Mouse (Mus musculus): ENCODE measurements around the gene Castor2.

The Castor2 gene

DNA sequence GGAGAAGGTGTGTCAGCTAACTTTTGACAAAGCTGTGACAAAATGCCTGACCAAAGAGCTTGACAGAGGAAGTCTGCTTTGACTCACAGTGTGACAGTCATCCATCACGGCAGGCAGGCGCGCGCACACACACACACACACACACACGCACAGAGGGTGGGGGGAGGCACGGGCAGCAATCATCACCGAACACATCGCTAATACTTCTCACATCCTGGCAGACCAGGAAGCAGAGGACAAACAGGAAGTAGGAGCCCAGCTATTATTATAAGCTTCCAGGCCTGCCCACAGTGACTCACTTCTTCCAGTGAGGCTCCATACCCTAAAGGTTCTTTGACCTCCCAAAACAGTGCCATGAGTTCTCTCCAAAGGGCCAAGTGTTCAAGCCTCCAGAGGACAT lies 6.3 kb downstream of the Castor2 start:
- DNase-seq = no peak

DNA sequence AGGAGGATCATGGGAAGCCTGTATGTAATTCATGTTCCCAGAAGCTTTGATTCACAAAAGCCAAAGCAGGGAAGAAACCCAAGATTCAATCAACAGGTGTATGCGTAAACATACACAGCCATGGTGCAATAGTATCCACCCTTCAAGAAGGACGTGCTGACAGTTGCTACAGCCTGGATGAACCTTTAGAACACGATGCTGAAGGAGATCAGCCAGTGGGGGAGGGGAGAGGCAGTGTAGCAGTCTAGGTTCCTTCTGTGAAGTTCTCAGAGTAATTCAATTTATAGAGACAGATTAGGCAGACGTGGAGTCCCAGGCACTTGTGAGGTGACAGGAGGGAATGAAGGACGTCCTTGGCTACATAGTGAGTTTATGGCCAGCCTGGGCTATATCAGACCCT lies 15.5 kb downstream of the Castor2 start:
- no peak for DNase-seq

DNA sequence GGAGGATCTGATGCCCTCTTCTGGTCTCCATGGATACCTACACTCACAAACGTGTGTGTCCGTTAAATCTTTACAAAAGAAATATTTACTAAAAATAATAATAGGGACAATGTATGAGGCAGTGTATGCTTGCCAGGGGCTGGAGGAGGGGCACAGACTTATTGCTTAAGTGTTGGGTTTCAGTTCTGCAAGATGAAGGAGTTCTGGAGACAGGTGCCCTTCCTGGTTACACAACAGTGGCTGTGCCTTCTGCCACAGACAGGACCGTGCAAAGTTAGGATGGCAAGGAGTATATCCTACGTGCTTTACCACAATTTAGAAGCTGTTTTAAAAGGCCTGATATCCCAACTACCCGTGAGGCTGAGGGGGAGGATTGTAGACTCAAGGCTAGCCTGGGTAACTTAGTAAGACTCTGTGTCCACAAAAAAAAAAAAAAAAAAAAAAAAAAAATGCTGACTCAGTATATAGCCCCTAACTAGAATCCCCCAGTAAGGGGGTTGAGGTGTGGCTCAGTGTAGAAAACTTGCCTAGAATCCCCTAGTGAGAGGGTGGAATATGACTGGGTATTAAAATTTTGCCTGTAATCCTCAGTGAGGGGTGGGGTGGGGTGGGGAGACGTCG lies 16.2 kb downstream of the Castor2 start:
- no peak for DNase-seq

DNA sequence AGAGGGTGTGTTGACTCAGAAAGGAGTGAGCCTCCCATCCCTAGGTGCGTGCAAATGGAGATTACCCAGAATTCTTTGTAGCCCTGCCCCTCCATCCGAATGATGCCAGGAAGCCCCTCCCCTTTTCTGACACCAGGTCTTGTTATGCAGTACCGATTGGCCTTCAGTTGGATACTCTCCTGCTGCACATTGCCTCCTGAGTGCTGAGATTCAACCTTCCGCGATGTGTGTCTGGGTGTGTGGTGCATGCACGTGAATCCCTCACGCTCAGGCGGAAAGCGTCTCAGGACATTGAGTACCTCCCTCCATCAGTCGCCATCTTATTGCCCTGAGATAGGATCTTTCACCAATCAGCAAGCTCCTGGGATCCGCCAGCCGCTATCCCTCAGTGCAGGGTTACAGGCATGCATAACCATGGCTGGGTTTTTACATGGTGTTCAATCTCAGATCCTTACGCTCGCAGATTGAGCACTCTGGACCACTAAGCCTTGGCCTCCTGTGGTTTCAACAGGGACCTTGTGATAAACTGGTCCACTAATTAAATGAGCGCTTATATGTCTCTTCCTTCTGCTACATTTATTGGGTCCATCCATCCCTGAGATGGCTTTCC lies 19.4 kb downstream of the Castor2 start:
- DNase-seq = no peak

DNA sequence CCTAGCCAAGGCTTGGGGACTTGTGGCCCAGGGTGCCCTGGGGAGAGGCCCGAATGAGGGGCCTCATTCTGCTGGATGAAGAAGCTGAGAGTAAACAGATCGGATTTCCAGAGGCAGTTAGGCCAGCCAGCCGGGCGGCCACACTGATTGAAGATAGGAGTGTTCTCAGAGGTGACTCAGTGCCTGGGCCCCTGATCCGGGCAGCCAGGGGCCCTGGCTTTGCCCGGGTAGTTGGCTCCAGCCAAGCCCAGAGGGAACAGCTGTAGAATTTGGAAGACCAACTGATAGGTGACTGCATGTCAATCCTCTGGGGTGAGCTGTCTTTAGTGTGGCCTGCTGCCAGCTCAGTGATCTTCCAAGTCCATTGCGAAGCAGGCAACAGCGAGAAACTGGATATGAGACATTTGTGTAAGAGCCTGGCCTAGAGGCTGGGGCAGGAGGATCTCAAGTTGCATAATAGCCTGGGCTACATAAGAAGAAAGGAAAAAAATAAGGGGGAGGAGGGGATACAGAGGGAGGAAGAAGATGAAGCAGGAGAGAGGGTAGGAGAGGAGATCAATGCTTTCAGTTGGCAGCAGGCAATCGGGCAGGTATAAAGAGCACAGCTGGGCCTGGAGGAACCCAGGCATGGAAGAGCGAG lies 20.1 kb downstream of the Castor2 start:
- DNase-seq = peak; percentile 94

DNA sequence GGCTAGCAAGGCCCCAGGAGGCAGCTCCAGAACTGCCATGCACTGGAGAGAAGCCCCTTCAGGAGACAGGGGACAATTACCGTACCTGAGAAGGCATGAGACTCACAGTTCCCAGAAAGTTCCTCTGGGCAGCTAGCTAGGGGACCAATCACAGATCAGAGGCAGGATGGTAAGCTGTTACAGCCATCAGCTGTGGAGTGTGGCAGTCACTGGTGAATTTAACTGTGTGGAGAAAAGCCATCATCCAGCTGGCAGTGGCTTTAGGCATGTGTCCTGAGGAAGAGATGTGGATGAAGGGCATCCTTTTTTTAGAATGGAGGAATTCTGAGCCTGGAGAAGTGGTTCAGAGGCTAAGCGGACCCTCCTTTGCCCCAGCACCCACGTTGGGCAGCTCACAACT lies 20.6 kb downstream of the Castor2 start:
- DNase-seq = peak; percentile 96

DNA sequence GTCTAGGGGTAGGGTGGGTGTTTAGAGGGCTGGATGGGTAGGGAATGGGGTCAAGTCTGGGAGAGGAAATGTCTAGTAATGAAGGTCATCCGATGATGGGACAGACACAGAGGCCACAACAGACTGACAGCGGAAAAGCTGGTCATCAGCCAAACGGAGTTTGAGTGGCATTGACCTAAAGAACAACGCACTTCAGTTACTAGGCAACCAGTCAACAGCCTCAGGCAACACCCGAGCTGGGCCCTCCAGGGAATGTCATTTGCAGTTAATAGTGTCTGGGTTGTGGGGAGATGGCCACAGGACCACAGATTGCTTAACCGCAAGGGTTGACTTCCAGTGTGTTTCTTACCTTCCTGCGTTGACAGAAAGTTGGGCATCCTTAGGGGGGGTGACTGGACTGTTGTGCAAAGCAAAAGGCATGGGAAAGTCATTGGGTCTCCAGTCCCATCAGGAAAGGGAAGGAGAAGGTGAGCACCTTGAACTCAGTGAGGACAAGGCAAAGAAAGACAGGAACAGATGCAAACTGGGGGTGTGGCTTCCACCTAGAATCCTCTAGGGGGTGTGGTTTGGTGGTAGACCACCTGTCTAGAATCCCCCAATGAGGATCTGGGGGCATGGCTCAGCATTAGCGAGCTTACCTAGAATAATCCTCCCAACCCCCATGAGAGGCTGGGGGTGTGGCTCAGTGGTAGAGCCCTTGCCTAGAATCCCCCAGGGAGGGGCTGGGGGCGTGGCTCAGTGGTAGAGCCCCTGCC lies 21.8 kb downstream of the Castor2 start:
- peak; percentile 95 for DNase-seq

DNA sequence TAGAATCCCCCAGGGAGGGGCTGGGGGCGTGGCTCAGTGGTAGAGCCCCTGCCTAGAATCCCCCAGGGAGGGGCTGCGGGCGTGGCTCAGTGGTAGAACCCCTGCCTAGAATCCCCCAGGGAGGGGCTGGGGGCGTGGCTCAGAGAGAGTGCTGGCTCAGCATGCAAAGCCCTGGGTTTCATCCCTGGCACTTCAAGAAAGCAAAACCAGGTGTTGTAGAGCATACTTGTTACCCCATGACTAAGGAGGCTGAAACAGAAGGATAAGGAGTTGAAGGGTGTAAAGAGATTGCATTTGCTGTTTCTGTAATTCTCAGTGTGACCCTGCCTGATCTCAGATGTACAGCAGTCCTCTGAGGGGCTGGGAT lies 22.4 kb downstream of the Castor2 start:
- no peak for DNase-seq

DNA sequence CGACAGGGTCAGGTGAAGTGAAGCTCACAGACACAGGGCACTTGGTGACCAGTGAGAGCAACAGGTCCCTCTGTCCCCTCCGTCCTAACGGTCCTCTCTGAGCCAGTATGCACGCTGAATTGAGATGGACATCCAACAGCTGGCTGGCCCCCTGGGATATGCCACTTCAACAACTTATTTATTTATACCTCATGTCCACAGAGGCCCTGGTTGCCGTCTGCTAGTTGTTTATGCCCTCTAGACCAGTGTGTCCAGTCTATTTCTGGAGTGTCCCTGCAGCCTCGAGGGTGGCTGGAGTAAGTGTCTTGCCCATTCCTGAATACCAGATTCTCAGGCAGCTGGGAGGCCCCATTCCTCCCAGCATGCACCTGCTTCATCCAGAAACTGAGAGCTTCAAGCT lies 24.3 kb downstream of the Castor2 start:
- DNase-seq = peak; percentile 97

DNA sequence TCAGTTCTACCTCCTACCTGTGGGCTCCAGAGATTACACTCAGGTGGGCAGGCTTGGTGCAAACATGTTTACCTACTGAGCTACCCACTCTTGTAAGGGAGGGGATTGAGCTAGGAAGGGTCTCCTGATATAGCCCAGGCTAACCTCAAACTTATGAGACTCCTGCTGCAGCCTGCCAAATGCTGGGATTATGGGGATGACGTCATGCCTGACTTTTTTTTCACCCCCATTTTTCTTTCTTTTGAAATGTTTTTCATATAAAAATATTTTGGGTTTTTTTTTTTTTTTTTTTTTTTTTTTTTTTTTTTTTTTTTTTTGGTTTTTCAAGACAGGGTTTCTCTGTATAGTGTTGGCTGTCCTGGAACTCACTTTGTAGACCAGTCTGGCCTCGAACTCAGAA lies 26.7 kb downstream of the Castor2 start:
- no peak for DNase-seq

DNA sequence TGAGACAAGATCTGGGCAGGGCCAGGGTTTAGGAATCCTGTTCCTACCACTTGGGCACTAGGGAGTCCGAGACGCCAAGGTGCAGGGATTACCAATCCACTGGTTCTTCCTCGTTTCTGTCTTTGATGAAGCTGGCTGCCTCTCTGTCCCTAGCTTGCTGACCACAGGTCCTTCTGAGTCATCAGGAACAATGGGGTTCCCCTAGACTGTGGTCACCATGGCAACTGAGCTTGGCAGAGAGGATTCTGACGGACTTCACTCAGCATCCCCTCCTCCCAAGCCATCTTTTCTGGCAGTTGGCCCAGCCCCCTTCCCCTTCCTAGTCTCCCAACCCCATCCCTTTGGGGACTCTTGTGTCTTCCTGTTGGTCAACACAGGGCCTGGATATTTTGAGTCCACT lies 32.1 kb downstream of the Castor2 start:
- DNase-seq = no peak

DNA sequence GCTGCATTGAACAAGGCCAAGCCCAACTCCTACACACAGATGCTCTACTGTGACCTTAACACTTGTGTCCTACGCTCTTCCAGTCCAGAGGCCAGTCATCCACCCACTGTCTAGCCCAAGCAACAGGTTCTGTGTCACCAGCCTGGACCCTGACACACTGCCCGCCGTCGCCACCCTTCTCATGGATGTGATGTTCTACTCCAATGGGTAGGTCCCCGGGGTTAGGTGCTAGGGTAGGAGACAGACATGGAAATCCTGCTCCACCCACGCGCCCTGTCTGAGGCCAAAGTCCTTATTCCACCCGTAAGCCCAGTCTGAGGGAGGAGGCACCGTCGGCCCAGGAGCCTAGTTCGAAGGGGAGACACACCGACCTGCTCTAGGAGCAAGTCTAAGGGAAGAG lies 36.5 kb downstream of the Castor2 start:
- no peak for DNase-seq

DNA sequence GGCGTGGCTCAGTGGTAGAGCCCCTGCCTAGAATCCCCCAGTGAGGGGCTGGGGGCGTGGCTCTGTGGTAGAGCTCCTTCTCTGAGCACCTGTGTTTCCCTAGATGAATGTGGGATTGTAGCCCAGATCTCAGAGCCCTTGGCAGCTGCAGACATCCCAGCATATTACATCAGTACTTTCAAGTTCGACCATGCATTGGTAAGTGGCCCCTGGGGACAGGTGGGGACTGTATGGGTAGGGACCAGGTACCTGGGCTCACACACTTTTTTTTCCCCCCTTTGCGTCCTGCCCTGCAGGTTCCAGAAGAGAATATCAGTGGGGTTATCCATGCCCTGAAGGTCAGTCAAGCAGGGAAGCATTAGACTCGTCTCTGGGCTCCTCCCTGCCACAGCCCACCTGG lies 38.4 kb downstream of the Castor2 start:
- DNase-seq = no peak

DNA sequence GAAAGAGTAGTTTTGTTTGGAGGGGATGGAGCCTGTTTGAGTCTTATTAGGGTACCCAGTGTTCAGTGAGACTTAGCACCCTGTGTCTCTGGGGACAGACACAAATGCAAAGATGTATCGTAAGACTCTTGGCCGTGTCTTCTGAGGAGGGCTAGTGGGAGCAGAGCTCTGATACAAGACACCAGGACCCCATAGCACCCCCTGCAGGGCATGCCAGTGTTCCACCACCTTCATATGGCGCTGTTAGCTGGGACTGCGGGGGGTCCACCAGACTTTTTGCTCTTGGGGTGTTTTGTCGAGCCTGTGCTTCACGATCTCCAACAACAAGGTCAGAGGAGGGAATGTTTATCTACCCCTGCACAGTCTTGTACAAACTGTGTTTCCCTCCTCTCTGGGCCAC lies 39.9 kb downstream of the Castor2 start:
- no peak for DNase-seq

DNA sequence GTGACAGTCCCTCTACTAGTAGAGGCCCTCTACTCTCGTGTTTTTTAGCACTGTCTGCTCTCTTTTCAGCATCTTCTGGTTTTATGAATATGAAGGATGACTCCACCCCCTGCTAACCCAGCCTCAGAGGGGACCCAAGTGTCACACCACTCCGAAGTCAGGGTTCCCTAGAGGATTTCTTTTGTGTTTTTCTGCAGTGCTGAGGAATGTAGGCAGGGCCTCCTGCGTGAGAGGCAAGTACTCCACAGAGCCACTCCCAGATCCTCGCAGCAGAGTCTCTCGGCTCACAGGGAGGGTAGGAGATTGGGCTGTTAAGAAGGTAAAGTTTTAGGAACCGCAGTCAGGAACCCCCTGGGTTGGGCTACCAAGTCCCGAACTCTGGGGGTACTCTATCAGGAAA lies 41.7 kb downstream of the Castor2 start:
- DNase-seq = no peak

DNA sequence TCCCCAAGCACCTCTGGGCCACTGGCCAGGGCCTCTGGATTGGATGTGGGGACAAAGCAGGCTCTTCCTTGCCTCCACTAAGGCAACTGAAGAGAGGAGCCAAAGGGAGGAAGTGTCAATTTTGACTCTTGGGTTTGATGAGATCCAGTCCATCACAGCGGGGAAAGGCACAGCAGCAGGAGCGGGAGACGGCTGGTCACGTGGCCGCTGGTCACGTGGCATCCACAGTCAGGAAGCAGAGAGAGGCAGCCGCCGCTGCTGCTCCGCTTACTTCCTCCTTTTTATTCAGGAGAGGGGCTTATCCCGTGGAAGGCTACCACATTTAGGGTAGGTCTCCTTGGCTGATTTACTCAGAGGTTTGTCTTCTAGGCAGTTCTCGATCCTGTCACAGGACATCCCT lies 42.9 kb downstream of the Castor2 start:
- no peak for DNase-seq

DNA sequence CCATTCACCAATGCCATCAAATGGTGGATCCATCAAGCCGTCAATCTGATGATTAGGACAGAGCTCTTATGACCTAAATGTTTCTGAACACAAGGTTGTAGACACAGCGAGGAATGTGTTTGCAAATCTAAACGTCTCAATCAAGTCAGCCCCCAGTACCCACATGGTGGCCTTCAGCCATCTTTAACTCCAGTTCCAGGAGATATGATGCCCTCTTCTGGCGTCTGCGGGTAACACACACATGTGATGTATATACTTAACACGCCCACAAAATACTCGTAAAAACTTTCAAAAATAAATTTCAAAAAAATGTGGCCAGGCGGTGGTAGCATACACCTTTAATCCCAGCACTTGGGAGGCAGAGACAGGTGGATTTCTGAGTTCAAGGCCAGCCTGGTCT lies 45.5 kb downstream of the Castor2 start:
- no peak for DNase-seq

DNA sequence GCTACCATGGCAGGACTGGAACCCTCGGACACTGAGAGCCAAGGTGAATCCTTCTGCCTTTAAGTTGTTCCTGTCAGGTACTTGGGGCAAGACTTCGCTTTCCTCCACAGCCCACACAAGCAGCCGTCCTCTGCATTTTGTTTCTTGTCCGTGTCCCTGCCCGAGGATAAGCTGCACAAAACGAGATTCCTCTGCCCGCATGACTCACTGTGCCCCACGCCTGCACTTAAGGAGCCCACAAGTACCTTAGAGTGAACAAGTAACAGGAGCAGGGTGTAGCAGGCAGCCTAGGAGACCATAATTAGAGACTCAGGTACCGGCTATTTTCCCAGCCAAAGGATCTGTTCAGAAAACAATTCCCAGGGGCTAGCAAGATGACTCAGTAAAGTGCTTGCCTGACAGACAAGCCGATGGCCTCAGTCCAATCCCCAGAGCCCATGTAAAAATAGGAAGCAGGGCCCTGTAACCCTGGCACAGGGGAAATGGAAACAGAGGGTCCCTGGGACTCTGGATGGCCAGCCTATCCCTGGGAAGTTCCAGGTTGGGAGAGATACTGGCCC lies 47.8 kb downstream of the Castor2 start:
- no peak for DNase-seq

DNA sequence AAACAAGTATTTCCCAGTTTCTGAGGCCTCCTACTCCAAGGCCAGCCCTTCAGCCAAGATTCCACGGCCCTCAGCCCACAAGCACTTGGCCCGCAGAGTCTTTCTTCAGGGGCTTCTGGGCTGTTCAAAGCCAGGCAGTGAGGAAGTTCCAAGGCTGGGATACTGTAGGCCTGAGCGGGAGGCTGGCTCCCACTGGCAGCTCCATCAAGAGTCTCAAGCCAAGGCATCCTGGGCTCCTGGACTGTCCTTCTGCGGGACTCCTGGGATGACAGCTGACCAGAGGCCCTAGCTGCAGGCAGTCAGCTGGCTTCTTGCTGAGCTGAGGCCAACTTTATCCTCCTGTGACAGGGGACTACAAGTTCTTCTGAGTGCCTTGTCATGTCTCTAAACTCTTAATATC lies 48.6 kb downstream of the Castor2 start:
- DNase-seq = peak; percentile 95

DNA sequence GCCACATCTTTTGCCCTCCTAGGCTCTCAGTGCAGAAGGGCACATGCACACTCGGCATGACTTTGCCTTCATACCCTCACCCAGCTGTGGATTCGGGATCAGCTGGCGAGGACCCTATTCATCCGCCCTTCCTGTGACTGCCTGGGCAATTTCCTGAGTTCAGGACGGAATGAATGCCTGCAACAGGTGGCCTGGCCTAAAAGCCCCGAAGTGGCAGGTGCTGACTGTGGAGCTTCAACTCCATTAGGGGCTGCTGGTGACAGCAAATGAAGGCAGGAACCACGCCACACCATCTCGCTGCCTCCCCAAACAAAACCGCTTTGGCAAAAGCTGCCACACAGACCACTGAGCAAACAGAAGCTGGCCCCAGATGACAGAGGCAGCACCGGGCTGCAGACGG lies 52.4 kb downstream of the Castor2 start:
- no peak for DNase-seq

DNA sequence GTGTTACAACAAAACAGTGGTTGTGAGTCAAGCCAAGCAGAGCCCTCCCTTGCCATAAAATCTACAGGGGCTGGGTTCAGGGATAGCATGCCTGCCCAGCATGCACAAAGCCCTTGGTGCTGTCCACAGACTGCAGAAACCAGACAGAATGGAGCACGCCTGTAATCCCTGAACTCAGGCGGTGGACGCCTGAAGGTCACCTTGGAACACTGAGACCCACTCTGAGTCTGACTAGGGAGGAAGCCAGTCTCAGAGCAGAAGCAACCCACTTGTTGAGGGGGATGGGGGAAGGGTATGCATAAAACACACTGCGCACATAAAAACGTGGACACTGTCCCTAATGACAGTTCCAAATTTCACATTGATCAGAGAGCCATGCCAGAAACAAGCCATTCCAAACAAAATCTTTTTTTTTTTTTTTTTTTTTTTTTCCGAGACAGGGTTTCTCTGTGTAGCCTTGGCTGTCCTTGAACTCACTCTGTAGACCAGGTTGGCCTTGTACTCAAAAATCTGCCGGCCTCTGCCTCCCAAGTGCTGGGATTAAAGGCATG lies 56.5 kb downstream of the Castor2 start:
- DNase-seq = no peak

DNA sequence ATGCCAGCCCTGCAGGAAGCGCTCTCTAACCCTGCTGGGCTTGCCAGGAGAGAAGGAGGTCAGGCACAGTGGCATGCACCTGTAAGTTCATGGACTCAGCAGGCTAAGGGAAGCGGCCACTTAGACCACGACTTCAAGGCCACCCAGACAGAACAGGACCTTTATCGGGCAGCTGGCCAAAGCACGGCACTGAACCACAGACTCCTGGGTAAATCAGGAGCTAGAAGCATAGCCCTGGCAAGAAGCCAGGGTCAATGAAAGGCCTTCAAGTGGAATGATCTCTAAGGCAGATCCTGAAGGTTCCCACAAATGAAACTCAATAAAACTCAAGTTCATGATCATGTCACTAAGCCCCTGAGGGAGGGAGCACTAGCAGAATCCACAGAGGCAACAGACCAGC lies 65.2 kb downstream of the Castor2 start:
- DNase-seq = no peak

DNA sequence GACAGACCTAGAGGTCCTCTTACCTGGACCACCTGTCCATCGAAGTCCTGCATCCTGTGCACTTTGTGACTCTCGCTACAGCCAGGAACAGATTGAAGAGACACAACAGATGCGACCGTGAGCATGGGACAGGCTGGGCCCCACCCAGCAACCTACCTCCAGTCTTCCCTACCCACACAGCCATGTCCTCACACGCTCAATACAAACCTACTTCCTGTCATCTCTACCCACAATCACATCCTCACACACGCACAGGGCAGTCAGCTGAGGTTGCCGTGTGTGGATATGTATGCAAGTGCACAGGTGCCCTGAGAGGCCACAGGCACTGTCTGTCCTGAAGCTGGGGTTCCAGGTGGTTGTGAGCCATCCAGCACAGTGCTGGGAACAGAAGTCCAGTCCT lies 67.1 kb downstream of the Castor2 start:
- no peak for DNase-seq

DNA sequence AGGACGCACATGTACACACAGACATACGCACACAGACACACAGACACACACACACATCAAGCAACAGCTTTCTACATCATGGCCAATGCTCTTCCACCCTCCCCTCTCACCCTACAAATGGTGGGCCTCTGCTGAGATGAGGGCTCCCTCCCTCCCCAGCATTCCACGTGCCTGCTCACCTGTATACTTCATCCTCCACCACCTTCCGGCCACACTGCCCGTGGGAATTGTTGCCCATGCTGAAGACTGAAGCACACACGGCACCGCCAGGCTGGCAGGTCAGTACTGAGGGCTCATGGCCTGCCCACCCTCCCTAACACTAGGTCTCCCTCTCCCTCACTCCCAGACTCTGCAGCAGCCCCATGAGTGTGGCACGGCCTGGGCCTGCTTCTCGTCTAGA lies 68.5 kb downstream of the Castor2 start:
- DNase-seq = no peak
